Mouse (Mus musculus): Measurements from ENCODE around the gene Prss35. TPM values are rescaled to one million over a fixed set of nuclear protein-coding genes. Genes with fewer than 3 reads are reported as not detected.

The Prss35 gene
- total RNA-seq, 2 experiments from 2014 or later = 2.3 to 3.6 TPM

- intact Hi-C loops (cut with DNase I) = no loop called here
Observed at GRCm38 (mm10) chr9:86782836-86783235, 39.4 kb downstream of the Prss35 start.

DNA sequence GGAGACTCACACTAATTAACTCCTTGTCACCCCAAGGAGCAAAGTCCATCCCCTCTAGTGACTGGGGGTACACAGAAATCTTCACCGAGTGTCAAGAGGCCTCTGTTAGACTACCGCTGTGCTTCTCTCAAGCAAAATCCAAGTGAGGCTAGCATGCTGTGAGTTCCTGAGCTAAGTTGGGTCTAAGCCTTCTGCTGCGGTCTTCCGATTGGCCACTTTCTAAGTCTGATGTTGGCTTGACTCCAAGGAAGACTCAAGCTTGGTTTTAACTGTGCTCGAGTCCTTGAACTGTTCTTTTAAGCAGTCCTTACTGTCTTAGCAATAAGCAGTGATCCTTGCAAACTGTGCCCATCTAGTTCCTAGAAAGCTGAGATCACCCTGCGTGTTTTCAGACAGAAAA, 45.7 kb downstream of the Prss35 start:
- intact Hi-C loops (cut with DNase I) = no loop called here
- no peak for DNase-seq (ENCODE audit: low spot score in 2 of 2)

More at GRCm38 (mm10) chr9:86782836-86783235, 39.4 kb downstream of the Prss35 start:
- DNase-seq (ENCODE audit: low spot score in 2 of 2) = no peak

DNA sequence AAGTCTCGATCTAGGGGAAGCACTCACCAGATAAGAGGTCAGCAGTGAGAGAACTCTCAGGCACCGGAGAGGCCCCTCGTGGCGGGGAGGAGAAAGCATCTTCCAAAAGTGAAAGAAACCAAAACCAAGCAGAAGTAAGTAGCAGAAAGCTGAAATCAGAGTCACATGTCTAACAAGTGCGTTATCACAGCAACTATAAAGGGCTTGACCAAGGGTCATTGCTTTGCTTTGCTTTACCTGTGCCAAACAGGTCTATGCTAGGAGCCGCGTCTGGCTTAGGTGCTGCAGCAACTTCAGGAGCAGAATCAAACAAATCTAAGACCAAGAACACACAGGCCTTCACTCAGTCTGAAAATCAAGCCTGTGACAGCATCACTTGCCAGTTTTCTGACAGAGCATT, 48.5 kb downstream of the Prss35 start:
- intact Hi-C loops (cut with DNase I) = no loop called here
- no peak for DNase-seq (ENCODE audit: low spot score in 2 of 2)

DNA sequence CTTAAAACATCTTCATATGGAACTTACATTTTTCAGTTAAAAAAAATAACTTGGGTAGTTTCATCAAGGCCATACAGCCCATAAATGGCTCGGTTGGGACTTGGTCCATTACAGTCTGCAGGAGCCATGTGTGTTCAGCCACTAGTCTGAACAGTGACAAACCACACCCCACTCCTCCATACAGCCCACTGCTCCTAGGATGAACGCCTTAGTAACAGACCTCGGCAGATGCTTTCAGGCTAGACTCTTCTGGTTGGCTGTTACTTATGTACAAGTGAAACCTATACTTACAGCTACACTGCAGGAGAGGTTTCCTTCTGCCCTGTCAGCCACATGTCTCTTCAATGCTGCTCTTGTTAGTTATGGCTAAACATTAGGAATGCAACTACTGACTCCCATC, 51.8 kb downstream of the Prss35 start:
- DNase-seq (ENCODE audit: low spot score in 2 of 2) = no peak
- intact Hi-C loops (cut with DNase I) = no loop called here

DNA sequence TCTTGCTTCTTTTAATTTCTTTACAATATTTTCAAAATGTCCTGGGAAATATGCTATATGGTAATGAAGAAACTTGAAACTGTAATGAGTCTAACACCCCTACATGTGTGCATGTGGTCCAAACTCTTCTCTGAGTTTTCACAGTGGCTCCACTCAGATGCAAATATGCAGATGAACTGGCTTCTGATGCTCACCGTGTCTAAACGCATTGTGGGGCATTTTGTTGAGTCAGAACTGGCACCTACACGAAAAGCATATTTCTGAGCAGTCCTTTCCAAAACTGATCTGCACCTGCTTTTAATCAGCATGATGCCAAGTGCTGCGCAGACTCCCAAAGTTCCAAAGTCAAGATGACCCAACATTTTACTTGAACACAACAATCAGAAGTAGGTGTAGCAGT, 54.1 kb downstream of the Prss35 start:
- DNase-seq (ENCODE audit: low spot score in 2 of 2) = no peak
- intact Hi-C loops (cut with DNase I) = no loop called here

- intact Hi-C loops (cut with DNase I) = no loop called here
- no peak for DNase-seq (ENCODE audit: low spot score in 2 of 2)
Observed at GRCm38 (mm10) chr9:86798129-86798528, 54.7 kb downstream of the Prss35 start.

DNA sequence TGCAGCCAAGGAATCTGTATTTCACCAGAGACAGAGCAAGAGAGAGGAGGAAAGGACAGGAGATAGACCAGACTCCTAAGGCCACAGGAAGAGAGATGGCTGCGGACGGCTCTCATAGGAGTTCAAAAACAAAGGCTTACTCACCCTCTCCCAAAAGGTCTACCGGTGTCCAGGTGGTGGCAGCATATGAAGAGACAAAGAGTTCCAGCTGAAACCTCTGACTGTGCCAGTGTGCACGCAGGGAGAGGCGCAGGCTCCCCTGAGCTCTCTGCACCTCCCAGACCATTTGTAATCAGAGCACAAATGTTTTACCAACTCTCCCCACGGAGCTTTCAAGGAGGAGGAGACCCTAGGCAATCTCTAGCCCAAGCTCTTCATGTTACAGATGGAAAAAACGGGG, 55.2 kb downstream of the Prss35 start:
- intact Hi-C loops (cut with DNase I) = no loop called here
- no peak for DNase-seq (ENCODE audit: low spot score in 2 of 2)

DNA sequence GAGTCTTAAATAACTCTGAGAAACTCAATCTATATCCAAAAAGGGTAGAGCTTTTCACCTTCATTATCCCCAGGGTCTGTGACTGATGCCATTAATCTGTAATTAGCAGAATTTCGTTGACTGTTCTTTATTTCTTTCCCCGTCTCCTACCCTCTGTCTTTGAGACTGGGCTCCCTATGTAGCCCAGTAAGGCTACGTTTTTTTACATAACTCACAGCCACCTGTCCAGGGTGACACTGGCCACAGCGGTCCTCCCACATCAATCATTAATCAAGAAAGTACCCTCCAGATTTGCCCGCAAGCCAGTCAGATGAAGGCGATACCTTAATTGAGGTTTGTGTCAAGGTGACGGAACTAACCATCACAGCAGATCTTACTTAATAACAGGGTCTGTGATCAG, 55.6 kb downstream of the Prss35 start:
- no peak for DNase-seq (ENCODE audit: low spot score in 2 of 2)
- intact Hi-C loops (cut with DNase I) = no loop called here

DNA sequence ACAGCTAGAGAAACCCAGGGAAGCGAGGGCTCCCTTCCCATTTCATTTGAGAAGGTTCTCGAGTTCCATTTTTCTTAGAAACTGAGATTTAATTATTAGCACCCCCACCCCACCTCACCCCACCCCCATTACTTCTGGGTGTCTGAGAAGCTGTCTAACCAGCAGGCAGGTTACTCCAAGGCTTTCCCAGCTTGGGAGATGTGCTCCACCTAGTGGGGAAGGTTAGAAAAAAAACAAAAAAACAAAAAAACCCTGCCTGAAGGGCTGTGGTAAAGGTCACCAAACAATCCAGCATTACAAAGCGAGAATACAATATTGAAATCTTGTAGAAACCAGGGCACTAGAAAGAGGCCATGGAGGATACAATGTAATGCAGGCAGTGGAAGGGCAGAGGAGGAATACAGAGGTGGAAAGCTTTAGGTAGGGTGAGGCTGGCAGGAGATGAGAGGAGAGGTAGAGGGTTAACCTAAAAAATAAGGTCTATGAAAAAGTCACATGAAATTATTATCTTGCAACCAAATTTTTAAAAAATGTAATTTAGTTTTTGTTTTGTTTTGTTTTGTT, 57.2 kb downstream of the Prss35 start:
- DNase-seq (ENCODE audit: low spot score in 2 of 2) = no peak
- intact Hi-C loops (cut with DNase I) = loop anchor here (5.0 kb wide), 1 partner anchor 208 kb away; no protein-coding TSS in a partner anchor

Other genes with a start within 250 kb of the Prss35 start
- gene Pgm3, start 171.8 kb upstream of the Prss35 start, total RNA-seq (2021) = 10 to 100 TPM; 18.0 to 18.3 TPM
- gene Rwdd2a, start 171.7 kb upstream of the Prss35 start, total RNA-seq (2021) = 10 to 100 TPM; 26.0 to 27.9 TPM
- 10 to 100 TPM; 46.3 to 57.0 TPM for gene Me1, start 47.7 kb upstream of the Prss35 start, total RNA-seq (2021)
- gene Snap91, start 137.0 kb downstream of the Prss35 start, total RNA-seq (2021) = 100 to 1,000 TPM; 376 to 425 TPM